Mouse (Mus musculus) stomach, postnatal 0 days (tissue): ENCODE measurements around the gene Olfr643.

Experiments used
- CTCF ChIP-seq: IDR thresholded peaks from 2 replicates; pipeline ENCODE4 v1.5.1; 2016; ENCODE audit warnings: antibody characterized with exemption, low read depth, mild to moderate bottlenecking, moderate library complexity
- EP300 ChIP-seq: optimal IDR thresholded peaks from 2 replicates; pipeline ENCODE3; 2016; ENCODE audit warnings: antibody characterized with exemption

DNA sequence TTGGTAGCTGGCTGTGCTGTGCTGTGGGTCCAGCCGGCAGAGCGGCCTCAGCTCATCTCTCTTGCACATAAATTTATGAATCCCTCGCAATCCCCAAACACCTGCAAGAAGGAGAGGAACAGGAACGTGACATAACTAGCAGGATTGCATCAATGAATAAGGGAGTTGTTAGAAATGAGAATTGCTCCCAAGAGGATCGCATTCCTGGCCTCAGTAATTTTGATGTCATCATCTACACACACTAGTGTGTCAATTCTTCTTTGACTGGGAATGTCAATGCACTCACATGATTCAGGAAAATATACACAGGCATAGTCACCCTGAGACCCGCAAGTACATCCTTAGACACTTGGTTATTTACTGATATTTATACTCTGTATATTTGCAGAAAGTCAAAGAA, 111.7 kb downstream of the Olfr643 start, which contains the start of gene Olfr640:
- TF ChIP-seq CTCF = no peak
- TF ChIP-seq EP300 = no peak
